Mouse (Mus musculus) left cerebral cortex, adult 18-20 months (tissue): ENCODE measurements at regions not wholly inside any gene's neighbourhood (a gene's known extent, or its start where the extent isn't known, plus 50 kb on each side); places are given as distances from the start of the nearest gene placed in this dataset.

Experiments
- DNase-seq, 2 experiments: peaks; one replicate each; pipeline ENCODE4 v3.0.0; 2021 to 2022; ENCODE audit warnings: low spot score in 2 of 2, mixed read lengths in 1 of 2

DNA sequence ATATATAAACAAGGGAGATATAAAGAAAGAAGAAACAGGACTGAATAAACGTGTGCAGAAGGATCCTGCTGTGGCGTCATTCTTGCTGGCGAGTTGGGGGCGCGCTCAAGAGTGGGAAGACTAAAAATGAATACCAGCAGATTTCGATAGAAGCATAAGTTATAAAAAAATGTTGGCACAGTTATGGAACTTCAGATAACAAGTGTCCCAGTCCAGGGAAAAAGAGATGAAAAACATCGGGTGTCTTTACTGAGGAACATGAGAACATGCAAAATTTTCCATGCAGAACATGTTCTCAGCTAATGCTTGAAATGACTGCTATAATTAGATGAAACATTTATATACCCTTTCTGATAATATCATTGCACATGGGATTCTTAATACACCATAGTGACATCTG is 1587.3 kb upstream of the Cdh20 start:
- peak in 1 of 2 experiments; percentile 10 for DNase-seq
